ENCODE assay signal across 10 mouse cellular contexts in genomic region chr9:115863326-115863725, GRCm38 (mm10). TPM values are rescaled to one million over a fixed set of nuclear protein-coding genes. Genes with fewer than 3 reads are reported as not detected.
DNase-seq lines count a peak whose midpoint lies in the region; ATAC-seq and TF ChIP-seq lines count a peak whose summit lies in the region.
"Had no signal": no experiment of that assay in that cellular context is flagged by ENCODE, and none has a peak within 500 bp of the region (broad histone marks: within the 10 kb centered on the region; RNA-seq: fewer than 3 reads in every experiment).

No protein-coding gene starts in this region.

- H3K27ac ChIP-seq in layer of hippocampus, adult 2 months: no peak overlapping the region
- H3K27ac ChIP-seq in ES-Bruce4 (ENCODE audit: insufficient read depth, low read length): no peak overlapping the region
- H3K27ac ChIP-seq: embryonic facial prominence, embryonic 13.5 days had no signal

- H3K27me3 ChIP-seq in ES-Bruce4 (ENCODE audit: control insufficient read depth, insufficient read depth, low read length, poor library complexity, severe bottlenecking): no peaks in the 10 kb centered on the region
- H3K27me3 ChIP-seq: embryonic facial prominence, embryonic 13.5 days had no signal

- no peak for TF ChIP-seq POLR2A in ES-Bruce4 (IDR thresholded peaks at IDR 0.05; ENCODE audit: insufficient read depth, low read length)

- DNase-seq in layer of hippocampus, adult 2 months (ENCODE audit: low spot score in 2 of 2): no peak
- no peak for DNase-seq in layer of hippocampus, adult 9-10 months (ENCODE audit: low spot score)
- peak; percentile 17 for DNase-seq in adrenal gland, postnatal 10 days
- DNase-seq in kidney, adult 9 months: no peak
- DNase-seq in urinary bladder, postnatal 36 days (ENCODE audit: low spot score in 2 of 2): no peak
- DNase-seq in left cerebral cortex, adult 9 months (ENCODE audit: low spot score in 2 of 2): no peak
- DNase-seq: right cerebral cortex, postnatal 4 days had no signal

- H3K9ac ChIP-seq in ES-Bruce4 (ENCODE audit: low read depth, poor library complexity, severe bottlenecking): no peak overlapping the region
- H3K9ac ChIP-seq: embryonic facial prominence, embryonic 13.5 days had no signal

- no peaks in the 10 kb centered on the region for H3K36me3 ChIP-seq in ES-Bruce4 (ENCODE audit: control insufficient read depth, insufficient read depth, low read length, poor library complexity, severe bottlenecking)
- H3K36me3 ChIP-seq: embryonic facial prominence, embryonic 13.5 days had no signal

- no peaks in the 10 kb centered on the region for H3K9me3 ChIP-seq in ES-Bruce4 (replicated peaks; ENCODE audit: control insufficient read depth, insufficient read depth, low read length, poor library complexity, severe bottlenecking)

- H3K4me1 ChIP-seq in ES-Bruce4 (ENCODE audit: control insufficient read depth, insufficient read depth, low read length): no peaks in the 10 kb centered on the region

- peak; percentile 68 for TF ChIP-seq CTCF in layer of hippocampus, adult 2 months (conservative IDR thresholded peaks at IDR 0.05)
- TF ChIP-seq CTCF in ES-Bruce4 (IDR thresholded peaks at IDR 0.05; ENCODE audit: low read depth, low read length): peak; percentile 50

- no peak for TF ChIP-seq EP300 in ES-Bruce4 (IDR thresholded peaks at IDR 0.05; ENCODE audit: insufficient read depth, low read depth, low read length)

- peak; percentile 47 for ATAC-seq in megakaryocyte, adult 5-6 weeks (ENCODE audit: poor library complexity, severe bottlenecking)

- no peak overlapping the region for H3K4me3 ChIP-seq in layer of hippocampus, adult 2 months
- H3K4me3 ChIP-seq in ES-Bruce4 (ENCODE audit: low read depth, low read length): no peak overlapping the region
- H3K4me3 ChIP-seq: embryonic facial prominence, embryonic 13.5 days had no signal

RNA-seq across cellular contexts. Expression of gene Gadl1, which starts 45.9 kb away (rescaled TPM):
- under 1 TPM; 0.36 to 0.49 TPM for total RNA-seq in layer of hippocampus, adult 2 months (2021)
- polyA plus RNA-seq in ES-Bruce4 (2011; ENCODE audit: insufficient read depth, insufficient read length, low read depth, missing spikeins): not detected in 2 replicates
- 1 to 10 TPM in 1 of 2 experiments, under 1 TPM in 1; 0.63 to 1.4 TPM for total RNA-seq in adrenal gland, postnatal 10 days (2021)
- not detected in 2 replicates for total RNA-seq in megakaryocyte, adult 5-6 weeks (2015)
- 0.24 TPM in 1 of 2 replicates, not detected in the other for total RNA-seq in megakaryocyte, adult 5-6 weeks (2017)
